Mouse (Mus musculus) urinary bladder, adult 2 months (tissue): ENCODE results near the gene Kcne1. TPM values are rescaled to one million over a fixed set of nuclear protein-coding genes. Genes with fewer than 3 reads are reported as not detected.

Source experiments
- DNase-seq: peaks from one replicate; pipeline ENCODE4 v3.0.0; 2022; ENCODE audit warnings: low spot score
- polyA plus RNA-seq: library from polyadenylated mRNA; depleted of rRNA; stranded (reverse); fragments of >200 nt; gene quantifications from 2 replicates; pipeline ENCODE4 v1.2.3, GENCODE M21; 2012

Kcne1 gene
- polyA plus RNA-seq, 1 experiment, result 10.2 TPM

DNA sequence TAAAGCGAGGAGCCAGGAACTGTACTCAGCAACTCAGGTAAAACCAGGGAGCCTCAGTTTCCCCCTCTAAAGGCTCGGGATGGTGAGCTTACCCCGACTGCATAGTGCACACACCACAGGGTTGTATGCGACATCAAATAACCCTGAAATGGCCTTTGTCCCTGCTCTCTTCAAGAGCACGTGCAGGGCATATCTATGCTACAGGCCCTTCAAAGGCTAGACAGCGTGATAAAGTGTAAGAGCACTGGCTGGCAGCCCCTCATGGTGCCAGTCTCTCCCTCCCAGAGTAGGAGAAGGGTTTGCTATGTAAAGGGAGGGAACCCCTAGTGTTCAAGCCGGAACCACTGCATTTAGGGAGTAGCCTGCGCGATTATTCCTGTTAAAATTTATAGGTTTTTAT is 2.2 kb downstream of the Kcne1 start:
- no peak for DNase-seq

DNA sequence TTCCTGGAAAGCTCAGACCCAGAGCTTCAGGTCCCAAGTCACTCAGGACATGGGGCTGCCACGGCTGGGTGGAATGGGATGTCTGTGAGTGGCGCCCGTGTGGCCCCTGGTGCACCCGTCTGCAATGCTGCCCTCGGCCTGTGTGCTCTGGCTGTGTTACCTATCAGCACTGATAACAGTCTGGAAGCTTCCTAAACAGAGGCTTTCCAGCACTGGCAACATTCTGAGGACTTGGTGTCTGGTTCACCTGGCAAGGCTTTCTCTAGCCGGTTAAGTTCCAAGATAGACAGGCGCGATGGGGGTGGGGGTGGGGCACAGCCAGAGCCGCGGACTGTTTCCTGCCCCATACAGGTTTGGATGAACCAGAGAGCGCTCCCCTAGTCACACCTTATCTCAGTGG is 3.3 kb downstream of the Kcne1 start:
- no peak for DNase-seq

DNA sequence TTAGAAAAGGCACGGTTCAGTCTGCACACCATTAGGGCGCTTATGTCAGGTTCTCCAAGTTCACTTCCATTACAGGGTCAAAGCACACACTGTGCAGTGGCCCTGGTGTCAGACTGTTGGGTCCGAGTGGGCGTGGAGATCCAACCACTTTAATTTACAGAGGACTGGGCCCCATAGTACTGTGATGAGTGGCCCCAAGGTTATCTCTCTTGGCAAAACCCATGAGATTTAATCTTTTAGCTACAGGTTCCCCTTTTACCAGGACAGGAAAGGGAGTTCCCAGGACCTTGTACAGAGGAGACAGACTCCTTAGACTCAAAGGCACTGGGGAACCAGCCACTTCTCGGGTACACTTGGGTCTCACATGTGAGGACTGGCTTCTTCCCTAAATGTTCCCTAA is 3.9 kb downstream of the Kcne1 start:
- no peak for DNase-seq

DNA sequence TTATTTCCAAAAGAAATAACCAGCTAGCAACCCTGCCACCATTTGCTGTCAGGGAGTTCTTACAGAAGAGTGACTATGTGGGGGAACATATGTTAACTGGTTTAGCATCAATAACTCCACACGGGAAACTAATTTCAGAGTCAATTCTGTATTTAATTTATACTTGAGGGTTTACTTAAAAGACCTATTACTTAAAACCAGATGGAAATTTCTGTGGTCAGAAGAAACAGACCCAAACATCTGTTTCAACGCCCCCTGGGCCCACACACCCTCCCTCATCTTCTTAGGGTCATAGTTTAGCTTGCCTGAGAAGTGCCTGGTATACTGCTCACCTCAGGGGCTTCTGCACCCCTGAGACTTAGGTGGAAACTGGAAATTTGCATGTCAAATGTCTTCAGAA is 5.4 kb downstream of the Kcne1 start:
- DNase-seq, result no peak

DNA sequence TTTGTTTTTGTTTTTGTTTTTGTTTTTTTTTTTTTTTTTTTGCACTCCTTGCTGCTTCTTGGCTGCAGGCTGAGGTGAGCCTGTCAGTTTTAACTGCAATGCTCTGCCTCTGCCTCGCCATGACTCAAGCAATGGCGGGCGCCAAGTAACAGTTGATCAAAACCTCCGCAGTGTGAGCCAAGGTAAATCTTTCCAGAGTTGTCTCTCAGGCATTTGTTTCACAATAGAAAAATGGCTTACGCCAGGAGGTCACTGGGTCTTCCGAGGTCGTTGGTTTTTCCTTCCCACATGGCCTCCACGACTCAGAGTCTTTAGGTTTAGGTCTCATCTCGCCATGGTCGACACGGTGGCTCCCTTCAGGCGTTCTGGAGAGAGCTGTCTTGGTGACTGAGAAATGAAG is 6.0 kb downstream of the Kcne1 start:
- no peak for DNase-seq

DNA sequence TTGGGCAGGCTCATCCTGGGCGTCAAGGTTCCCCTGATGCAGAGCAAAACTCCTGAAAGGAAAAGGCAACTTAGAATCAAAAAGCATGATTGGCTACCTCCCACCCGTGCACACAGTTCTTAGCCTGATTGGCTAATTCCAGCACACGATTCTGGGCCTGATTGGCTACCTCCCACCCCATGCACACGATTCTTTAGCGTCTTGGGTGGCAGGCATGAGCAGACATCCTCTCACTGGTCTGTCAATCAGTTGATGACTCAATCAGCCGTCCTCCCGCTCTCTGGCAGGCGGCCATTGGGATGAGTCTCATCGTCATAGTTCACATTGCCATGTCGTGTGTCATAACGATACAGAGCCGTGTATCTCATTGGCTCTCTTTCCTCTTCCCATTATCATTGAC is 10.3 kb downstream of the Kcne1 start:
- DNase-seq, result no peak

DNA sequence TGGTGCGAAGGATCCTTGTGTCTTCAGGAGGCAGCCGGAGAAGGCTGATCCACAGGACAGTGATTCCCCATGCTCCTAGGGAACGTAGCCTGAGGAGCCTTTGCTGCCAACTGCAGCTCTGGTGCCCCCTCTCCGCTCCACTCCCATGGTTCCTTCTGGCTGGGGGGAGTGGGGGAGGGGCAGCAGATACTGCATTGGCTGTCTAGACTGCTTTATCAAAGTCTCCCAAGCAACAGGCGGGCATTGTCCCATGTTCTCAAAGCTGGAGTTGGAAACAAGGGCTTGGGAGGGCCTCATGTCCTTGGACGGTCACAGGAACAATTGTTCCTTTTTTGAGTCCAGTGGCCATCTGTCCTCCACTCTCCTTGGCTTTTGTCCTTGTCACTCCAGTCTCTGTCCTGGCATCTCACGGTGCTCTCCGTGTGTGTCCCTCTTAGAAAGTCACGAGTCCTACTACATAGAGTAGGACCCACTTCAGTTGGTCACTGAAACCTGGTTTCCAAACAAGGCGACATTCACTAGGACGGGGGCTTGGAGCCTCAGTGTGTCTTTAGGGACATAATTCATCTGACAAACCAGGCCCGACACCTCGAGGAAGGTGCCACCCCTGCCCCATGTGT is 12.9 kb downstream of the Kcne1 start:
- DNase-seq, result no peak

DNA sequence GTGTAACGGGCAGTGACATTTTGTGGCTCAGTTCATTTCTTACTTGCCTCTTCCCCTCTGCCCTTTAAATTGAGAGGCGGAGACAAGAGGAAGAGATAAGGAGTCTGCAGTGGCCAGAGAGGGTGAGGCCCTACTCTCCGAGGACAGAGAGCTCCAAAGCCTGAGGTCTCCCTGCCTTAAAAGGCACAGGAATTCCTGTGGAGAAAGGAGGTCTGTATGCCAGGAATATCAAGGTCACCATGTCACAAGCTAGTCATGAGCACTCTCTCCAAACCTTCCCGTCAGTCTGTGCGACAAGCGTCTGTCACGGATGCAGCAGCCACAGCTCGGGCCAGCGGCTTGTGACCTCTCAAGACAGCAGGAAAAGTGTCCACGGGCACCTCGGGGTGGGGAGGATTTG is 14.1 kb downstream of the Kcne1 start:
- DNase-seq, result no peak

DNA sequence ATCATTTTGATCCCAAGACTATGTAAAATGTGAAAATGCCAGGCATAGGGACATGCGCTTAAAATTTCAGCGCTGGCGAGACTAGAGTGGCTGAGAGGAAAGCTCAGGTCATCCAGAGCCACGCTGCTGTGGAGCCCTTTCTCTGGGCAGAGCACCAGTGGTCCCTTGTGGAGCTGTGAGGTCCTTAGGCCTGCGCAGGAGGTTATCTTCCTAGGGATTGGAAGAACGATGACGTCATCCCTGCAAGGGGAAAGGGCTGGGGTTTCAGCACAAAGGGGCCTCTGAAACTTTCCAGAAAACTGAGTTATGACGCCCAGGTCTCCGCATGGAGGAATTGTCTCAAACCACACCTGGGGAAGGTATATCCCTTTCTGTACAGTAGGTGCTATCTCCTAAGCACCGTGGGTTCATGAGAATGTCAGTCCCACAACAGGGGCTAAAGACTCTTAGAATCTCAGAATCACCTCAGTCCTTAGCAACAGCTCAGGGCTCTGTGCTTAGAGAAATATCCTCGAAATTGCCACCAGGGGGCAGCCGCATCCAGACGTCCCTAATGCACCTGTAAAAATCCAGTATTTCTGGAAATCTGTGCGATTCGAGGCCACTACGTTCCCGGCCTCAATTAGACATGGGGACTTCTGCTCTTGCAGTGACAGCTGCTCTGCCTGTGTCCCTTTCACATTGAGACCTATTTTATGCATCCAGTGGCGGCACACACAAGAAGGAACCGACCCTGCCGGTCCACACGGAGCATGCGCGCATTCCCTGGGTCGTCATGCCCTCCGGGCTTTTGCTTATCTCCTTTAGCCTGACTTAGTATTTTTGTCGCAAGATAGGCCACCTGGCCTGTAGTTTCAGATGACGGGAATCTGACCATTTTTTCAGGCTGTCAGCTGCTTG is 18.4 kb downstream of the Kcne1 start:
- DNase-seq, result peak; percentile 46

DNA sequence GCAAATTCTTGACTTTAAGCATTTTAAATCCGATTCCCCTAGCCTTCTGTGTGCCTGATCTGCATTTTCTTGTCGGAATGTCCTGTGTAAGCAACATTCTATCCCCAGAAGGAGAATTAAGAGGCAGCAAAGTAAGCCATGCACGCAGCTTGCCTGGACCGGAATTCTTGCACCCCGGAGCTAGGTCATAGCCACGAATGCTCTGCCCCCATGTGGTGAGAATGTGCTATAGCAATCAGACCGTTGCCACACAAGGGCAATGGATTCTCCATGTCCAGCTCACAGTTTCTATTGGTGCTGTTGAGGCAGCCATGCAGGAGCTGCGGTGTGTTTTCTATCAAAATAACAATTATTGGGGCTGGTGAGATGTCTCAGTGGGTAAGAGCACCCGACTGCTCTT is 23.0 kb downstream of the Kcne1 start:
- DNase-seq, result no peak

DNA sequence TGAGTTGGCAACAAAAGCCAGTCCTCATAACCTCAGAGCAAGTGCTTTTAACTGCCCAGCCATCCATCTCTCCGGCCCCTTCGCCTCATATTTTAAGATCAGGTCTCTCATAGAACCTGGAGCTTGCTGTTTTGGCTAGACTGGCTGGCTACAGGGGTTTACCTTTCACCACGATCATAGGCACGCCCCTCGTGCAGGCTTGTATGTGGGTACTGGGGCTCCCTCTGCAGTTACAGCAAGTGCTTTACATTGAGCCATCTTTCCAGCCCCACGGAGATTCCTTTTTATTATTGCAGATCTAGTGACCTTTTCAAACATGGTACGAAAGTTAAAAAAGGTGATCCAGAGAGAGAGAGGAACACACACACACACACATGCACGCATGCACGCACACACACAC is 24.7 kb downstream of the Kcne1 start:
- DNase-seq, result no peak

DNA sequence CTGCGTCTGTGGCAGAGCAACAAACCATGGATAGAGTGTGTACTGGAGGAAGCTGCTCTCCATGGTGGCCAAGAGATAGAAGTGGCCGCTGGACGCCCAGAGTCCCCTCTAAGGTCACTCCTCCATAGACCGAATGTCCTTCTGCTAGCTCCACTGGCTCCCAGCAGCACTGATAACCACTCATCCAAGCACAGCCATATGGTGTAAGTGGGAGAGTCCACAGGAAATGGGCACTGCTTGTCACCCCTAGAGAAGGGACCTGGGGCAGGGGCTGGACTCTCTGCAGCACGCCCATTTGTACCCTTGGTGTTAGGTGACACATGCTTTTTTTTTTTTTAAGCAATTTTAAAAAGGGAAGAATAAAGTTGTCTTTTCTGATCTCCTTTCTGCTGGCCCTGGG is 28.3 kb downstream of the Kcne1 start:
- DNase-seq, result no peak

DNA sequence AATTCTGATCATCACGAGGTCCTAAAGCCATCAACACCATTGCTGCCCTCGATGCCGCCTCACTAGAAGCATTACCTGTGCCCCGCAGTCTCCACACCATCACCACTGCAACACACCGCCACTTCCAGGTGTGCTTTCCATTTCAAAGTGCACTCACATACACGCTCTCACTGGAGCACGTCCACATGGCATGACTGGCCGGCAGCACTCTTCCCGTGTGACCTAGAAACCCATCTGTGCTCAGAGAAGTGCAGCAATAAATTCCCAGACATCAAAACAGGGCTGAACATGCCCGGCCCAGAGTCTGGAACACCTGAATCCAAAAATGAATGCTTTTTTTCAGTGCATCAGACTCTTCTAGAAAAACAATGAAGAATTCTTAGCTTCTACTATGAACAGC is 31.4 kb downstream of the Kcne1 start:
- no peak for DNase-seq

DNA sequence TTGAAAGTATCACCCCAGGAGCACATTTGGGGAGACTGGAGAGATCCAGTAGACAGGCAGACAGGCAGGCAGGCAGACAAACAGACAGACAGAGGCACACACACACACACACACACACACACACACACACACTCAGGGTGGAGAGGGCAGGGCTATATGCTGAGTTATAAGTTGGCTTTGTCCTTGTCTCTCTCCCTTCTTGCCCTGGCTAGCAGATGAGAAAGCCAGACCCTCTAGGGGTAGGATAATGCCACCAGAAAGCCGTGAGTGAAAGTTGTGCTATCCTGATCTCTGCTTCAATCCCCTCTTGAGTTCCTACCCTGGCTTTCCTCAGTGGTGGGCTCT is 34.2 kb downstream of the Kcne1 start:
- DNase-seq, result no peak

DNA sequence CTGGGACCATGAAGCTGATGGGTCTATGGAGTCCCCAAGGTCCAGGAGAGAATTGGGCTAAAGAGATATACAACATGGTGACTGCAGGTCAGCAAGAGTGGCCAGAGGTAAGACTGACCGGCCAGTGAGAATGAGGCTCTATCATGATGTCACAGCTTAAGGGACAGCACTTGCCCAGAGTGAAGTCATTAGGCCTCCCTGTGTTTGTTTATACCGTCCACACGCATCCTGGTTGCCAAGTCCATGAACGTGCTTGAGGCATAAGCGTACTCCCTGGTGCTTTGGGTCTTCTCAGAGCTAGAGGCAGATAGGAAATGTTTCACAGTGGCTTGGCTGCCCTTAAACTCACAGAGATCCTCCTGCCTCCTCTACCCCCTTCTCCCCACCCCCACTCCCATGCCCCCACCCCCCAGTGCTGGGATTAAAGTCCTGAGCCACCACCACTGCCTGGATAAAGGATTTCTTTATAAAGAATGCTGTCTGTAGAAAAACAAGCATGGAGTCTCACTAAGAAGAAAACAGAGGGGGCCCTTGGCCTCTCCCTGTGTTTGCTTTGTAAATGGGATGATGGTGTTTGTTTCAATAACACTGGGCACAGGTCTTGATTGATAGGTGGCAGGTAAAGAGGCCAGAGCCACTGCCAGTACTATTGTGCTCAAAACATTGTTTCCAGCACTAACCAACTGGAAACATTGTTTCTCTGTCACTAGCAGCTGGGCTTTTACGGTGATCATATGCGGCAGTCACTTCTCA is 34.8 kb downstream of the Kcne1 start:
- DNase-seq, result no peak

DNA sequence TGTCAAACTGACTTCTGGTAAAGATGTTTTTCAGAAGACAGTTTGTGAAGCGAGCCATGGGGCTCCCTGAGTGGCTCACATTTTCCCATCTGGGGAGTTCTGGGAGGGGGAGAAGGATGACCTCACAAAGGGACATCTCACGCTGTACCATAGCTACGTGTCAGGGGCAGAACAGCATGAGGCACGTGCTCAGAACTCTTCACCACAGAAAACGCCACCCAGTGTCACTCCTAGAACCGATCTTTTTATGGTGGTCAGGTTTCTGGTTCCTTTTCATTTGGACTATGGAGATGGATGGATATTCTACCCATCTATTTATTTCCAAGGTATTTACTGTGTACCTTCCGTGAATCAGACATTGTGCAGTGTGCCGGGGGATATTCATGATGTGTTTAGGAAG is 37.9 kb downstream of the Kcne1 start, which contains the start of gene Fam243:
TSS of gene Fam243 (minus strand) at position 101 of the 400 bp plus-strand sequence.
- no peak for DNase-seq

DNA sequence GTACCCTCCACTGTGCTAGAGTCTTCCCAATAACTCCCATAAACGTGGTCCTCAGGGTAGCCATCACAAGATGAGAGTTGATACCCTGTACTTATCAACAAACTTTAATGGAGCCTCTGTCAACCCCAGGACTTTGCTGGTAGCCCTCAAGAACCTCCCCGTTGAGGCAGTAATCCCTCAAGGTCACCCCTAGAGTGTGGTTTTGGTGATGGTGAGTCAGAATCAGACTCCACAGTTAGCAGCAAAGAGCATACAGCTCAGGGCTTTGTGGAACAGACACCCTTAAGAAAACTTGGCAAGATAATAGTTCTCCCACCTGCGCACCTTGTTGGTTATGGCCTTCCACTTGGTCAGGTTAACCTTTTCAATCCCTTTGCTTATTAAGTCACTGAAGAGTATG is 38.9 kb downstream of the Kcne1 start:
- DNase-seq, result no peak

DNA sequence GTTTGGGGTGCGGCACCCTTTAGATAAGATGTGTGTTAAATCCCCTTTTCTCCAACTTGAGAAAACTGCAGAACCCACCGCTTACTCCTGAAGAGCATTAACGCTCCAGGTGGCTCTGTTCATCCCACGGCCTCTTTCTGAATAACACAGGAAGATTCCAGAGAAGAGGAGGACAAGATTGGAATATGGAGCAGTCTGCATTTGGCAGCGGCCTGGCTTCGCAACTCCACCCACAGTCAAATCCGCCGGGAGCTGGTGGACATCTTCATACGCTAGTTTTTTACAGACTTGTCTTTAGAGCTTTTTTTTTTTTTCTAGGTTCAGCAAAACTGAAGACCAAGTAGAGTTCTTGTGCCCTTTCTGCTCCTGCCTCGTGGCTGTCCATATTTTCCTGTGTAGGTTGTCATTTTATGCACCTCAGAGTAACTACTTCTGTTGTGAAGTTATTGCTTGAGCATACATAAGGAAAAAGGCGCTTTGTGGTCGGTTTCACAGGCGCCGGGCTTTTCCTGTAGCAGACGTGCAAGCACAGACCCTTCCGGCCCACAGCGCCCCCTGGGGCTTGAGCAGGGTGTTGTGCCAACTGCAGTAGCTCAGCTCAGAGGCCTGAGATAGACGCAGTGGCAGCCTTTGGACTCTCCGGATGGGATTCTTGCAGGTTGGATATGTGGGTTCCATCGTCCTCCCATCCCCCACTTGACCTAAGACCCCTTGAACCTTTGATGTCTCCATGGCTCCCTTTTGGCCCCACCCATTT is 39.7 kb downstream of the Kcne1 start:
- no peak for DNase-seq

DNA sequence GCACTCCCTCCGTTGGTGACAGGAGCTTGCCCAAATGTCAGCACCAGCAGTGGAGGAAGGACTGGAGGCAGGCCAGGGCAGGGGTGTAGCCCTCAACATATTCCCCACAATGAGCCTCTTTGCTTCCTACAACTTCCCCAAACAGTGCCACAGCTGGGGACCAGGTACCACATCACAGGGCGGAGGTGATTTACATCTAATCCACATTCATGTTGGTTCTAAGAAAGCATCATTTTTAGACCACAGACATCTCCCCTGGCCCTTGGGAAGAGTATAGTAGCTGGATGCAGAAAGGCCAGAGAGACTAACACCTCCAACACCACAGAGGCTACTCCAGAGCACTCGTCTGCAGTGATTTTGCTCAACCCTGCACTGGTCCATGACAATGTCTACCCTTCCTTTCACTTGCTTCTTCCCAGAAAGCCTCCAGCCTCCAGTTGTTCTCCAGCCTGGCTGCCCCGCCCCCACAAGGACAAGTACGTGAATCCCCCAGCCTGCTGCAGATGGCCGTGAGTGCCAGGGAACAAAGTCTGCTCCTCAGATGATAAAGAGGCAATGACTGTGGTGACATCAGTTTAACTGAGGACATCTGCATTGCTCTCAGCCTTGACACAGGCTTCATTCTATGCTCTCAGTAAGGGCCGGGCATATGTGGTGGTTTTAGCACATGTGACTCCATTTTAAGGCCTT is 43.1 kb downstream of the Kcne1 start:
- DNase-seq, result no peak

DNA sequence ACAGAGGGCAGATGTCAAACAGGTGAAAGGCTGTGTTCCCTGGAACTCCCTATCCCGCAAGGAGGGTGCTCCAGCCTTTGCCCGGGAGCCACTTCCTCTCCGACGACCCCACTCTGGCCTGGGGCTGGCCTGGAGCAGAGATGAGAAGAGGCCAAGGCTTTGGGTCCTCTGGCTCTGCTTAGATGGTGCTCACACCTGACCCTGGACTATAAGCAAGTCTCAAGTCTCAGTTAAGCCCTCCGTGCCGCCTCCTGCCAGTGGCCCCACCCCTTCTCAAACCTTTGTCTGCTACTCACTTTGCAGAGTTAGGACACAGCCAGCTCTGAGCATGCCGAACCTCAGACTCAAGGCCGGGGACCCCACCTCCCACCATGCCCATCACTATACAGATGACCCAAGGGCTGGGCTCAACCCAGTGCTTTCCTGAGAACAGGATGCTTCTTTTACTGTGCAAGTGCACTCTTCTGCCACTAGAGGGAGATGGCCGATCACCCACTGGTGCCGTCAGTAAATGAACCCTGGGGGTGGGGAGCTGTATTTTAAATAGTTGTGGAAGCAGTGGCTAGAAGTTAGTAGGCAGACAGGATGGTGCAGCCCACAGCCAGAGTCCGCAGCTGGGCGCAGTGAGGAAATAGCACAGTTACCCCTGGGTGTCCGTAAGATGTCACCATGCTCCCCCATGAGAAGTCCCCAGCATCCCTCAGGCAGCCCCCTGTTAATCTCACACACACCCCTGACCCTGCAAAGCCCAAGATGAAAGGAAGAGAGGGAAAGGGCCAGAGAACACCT is 45.1 kb downstream of the Kcne1 start:
- no peak for DNase-seq

DNA sequence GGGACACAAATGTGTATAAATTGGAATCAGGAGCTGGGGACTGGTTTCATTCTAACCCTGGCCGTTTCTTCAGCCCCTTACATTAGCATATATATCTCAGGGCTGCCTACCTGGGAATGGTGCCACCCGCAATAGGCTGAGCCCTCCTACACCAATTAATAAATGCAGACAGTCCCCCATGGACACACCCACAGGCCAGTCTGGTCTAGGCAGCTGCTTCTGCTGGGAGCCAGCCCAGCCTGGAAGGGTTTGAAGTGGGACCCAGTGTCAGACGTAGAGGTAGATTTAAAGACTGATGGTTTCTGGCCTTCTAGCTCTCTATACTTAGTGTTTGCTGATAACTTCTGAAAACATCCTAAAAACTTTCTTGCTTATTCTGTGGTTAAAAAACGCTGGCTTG is 50.1 kb downstream of the Kcne1 start:
- no peak for DNase-seq
